Mouse (Mus musculus) layer of hippocampus, adult 11-12 months (tissue): ENCODE data around the gene Speer4e.
"Not testable (repeated sequence)": the region's sequence is repeated elsewhere in the genome, so short reads cannot be mapped to it uniquely, and the experiment has no call there.

ENCODE experiments used
- DNase-seq: peaks from one replicate; pipeline ENCODE4 v3.0.0; 2022; ENCODE audit warnings: low spot score

Gene Speer4e

DNA sequence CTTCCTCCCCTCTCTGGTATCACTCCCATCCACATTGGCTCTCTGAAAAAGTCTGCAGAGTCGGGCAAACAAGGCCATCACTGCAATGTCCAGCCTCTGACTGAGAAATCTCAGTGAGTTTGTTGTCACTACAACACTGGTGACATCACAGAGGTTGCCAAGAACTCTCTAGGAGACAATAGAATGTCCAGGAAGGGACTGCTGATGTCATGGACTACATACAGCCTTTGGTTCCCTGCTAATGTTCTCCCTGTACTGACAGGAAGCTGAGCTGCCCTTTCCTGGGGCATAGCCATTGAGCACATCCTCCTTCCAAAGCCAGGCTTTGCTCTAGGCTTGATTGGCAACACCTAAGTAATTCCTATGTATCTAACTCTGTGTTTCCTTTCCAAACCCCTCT is at the start of gene Speer4e:
Speer4e (minus strand) TSS at position 101 of the 400 bp plus-strand sequence.
- DNase-seq = not testable (repeated sequence)

DNA sequence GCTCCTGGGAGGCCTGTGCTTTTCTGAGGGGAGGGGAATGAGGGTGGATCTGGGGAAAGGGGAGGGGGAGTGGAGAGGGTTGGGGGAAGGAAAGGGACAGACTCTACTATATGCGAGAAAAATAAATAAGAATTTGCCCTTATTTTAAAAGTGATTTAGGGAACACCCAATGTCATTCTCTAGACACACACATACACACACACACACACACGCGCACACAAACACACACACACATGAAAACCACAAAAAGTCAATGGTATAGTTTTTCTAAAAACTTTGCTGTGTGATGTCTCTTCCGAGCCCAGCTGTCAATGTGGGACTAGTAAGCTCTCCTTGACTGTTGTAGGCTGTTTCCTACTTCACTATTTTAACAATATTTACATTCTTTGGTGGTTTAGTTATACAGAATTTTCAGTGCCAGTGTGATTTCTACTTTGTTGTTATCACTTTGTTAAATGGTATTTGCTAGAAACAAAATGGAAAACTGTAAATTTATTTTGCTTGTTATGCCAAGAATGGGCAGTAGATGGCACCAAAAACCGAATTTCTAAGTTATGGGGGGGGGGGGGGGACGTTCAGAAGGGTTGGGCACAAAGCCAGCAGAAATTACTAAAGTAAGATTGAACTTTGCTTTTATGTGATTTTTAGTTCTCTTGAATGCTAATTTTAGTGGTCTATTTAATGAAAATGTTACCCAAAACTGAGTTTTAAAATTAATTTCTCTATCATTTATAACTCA is 48.6 kb upstream of the Speer4e start:
- not testable (repeated sequence) for DNase-seq

DNA sequence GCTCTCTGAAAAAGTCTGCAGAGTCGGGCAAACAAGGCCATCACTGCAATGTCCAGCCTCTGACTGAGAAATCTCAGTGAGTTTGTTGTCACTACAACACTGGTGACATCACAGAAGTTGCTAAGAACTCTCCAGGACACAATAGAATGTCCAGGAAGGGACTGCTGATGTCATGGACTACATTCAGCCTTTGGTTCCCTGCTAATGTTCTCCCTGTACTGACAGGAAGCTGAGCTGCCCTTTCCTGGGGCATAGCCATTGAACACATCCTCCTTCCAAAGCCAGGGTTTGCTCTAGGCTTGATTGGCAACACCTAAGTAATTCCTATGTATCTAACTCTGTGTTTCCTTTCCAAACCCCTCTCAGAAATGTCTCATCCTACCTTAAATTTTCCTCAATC is 40.6 kb upstream of the Speer4e start, which contains the start of gene Gm10354:
Gm10354 (minus strand) TSS at position 101 of the 400 bp plus-strand sequence.
- not testable (repeated sequence) for DNase-seq

DNA sequence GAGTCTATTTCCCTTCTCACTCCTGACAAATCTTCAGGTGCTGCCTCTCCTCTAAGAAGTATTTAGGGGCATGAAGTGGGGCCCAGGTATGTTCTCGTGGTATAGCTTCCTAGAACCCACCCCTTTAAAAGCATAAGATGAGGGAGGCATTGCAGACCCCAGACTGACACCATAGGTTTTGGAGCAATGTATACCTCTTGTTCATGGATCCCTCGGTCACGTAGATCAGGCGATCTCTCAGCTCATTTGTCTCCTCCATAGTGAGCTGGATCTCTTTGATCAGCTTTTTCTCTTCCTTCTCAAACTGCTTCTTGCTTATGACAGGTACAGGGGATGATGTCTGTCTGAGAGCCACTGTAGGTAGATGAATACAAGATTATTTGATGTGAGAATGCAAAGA is 39.1 kb upstream of the Speer4e start:
- DNase-seq = not testable (repeated sequence)

DNA sequence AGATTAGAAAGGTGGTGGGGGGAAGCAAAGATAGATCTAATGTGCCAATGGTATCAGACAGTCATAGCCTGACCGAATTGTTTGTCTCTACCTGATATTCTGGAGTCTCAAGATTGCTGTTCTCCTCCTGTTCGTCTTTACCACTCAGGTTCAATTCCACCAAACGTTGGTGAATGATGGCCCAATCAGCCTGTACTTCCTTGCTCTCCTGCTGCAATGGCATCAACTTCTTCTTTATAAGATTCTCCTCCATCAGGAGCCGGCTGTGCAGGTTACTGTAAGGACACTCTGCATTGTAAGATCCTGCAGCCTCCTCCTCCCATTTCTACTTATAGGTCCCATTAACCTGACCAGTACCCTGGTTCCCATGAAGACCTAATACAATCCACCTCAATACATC is 37.1 kb upstream of the Speer4e start:
- not testable (repeated sequence) for DNase-seq

DNA sequence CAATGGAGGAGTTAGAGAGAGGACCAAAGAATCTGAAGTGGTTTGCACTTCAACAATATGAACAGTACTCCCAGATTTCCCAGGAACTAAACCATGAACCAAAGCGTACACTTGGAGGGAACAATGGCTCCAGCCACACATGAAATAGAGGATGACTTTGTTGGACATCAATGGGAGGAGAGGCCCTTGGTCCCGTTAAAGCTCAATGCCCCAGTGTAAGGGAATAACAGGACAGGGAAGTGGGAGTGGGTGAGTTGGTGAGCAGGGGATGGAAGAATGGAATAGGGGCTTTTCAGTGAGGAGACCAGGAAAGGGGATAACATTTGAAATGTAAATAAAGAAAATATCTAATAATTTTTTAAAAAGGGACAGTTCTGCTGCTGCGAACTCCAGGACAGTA is 34.6 kb upstream of the Speer4e start:
- DNase-seq = not testable (repeated sequence)

DNA sequence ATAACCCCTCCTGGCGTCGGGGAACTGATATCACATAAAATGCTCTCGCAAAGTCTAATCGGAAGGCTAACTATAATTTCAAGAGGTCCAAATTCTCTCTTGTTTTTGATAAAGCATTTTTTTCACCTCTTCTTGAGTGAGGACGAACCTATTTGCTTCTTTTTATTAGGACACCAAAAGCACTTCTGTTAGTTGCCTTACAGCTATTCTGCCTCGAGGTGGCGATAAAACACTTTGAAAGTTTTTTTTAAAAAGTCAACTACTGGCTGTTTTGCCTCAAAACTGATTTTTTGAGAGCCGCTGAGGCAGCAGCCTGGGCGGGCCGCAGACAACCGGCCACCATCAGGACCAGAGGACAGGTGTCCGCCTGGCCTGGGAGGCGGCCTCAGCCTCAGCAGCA is 25.6 kb upstream of the Speer4e start:
- not testable (repeated sequence) for DNase-seq

DNA sequence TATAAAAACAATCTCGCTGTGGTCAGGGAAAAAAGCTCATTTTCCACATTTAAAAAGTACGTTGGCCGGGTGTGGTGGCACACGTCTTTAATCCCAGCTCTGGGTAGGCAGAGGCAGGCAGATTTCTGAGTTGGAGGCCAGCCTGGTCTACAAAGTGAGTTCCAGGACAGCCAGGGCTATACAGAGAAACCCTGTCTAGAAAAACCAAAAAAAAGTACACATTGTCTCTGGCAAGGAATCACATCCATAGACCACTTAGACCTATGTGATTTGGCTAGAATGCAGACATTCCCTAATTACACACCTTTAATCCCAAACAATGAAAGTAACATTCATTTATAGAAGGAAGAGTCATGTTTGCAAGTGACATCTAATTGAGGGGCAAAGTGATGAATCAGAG is 23.3 kb upstream of the Speer4e start:
- not testable (repeated sequence) for DNase-seq

DNA sequence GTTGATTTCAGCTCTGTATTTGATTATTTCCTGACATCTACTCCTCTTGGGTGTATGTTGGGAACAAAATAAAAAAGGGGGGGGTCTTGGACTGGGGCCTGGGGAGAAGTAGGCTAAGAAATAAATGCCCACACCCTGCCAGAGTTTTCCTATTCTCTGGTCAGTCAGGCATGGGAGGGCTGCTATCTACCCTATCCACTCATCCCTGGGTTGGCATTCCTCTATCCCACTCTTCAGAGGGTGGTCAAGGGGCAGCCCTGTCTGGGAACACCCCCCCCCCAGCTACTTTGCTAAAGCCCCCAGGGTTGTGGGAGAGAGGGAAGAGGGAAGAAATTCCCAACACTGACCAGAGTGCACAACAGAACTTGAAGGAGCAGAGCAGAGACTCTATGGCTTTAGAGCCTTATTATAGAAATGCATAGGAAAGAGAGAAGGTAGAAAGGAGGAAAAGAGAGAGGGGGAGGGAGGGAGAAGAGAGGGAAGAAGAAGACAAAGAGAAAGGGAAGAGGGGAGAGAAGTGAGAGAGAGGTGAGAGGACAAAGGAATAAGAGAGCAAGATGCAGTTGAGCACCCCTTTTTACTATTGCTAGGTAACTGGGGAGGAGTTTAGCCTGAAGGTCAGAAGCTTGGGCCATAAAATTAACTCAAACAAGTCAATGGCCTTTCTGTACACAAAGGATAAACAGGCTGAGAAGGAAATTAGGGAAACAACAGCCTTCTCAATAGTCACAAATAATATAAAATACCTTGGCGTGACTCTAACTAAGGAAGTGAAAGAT is 17.9 kb upstream of the Speer4e start:
- DNase-seq = not testable (repeated sequence)

DNA sequence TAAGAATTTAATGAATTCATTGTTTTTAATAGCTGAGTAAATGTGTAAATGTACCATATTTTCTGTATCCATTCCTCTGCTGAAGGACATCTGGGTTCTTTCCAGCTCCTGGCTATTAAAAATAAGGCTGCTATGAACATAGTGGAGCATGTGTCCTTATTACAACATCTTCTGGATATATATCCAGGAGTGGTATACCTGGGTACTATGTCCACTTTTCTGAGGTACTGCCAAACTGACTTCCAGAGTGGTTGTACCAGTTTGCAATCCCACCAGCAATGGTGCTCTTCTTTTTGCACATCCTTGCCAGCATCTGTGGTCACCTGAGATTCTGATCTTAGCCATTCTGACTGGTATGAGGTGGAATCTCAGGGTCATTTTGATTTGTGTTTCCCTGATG is 15.4 kb upstream of the Speer4e start:
- not testable (repeated sequence) for DNase-seq

DNA sequence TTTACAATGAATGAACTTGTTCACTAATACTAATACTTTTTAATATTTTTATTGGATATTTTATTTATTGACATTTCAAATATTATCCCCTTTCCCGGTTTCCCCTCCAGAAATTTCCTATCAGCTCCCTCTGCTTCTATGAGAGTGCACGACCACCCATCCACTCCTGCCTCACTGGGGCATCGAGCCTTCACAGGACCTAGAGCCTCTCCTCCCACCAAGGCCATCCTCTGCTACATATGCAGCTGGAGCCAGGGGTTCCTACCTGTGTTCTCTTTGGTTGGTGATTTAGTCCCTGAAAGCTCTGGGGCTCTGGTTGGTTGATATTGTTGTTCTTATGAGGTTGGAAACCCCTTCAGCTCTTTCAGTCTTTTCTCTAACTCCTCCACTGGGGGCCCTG is 14.5 kb upstream of the Speer4e start:
- DNase-seq = not testable (repeated sequence)

DNA sequence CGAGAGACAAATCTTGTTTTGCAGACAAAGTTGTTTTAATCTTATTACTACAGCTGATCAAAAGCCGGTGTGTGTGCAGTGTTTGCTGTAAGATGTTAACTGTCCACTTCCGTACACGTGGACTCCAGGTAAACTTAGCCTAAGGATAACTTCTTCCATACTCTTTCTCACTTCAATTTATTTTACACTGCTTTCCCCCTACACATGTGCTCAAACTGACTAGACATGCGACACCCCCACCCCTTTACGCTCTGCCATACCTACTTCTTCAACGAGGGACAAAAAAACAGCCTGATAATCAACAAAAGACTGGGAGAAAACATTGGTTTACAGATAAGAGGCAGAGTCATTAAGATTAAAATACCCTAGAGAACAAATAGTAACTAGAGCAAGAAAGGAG is 13.6 kb upstream of the Speer4e start:
- DNase-seq = not testable (repeated sequence)

DNA sequence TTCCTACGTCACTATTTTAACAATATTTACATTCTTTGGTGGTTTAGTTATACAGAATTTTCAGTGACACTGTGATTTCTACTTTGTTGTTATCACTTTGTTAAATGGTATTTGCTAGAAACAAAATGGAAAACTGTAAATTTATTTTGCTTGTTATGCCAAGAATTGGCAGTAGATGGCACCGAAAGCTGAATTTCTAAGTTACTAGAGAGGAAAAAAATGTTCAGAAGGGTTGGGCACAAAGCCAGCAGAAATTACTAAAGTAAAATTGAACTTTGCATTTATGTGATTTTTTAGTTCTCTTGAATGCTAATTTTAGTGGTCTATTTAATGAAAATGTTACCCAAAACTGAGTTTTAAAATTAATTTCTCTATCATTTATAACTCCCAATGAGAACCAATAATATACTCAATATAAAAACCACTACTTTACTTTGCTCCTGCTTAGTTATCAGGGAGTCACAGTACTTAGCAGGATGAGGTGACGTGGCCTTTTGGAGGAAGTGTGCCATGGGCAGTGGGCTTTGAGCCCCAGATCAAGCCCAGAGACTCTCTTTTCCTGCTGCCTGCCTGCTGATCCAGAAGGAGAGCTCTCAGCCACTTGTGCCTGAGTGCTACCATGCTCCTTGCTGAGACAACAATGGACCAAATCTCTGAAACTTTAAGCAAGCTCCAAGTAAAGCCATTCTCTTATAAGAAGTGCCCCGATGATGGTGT is 9.4 kb upstream of the Speer4e start:
- DNase-seq = peak; percentile 33

DNA sequence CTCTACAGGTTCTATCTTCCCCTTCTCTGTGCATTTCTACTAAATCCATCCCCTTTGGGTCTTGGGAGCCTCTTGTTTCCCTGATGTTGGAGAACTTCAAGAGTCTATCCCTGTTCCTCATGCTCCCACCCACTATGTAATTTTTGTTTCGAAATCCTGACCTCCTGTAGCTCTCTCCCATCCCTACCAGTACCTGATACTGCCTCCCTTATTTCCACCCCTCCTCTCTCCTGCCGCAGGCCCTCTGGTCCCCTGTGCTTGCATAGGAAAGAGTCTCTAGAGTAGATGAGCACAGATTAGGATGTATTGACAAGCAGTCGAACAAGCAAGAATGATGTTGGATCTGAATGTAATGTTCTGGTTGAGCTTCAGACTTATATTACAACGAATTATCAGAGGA is 7.3 kb upstream of the Speer4e start:
- DNase-seq = not testable (repeated sequence)

DNA sequence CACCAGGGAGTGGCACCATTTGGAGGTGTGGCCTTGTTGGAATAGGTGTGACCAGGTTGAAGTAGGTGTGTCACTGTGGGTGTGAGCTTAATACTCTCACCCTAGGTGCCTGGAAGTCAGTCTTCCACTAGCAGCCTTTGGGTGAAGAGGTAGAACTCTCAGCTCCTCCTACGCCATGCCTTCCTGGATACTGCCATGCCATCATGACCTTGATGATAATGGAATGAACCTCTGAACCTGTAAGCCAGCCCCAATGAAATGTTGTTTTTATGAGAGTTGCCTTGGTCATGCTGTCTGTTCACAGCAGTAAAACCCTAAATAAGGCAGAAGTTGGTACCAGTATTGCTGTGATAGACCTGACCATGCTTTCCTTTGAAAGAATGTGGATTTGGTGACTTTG is 2.8 kb upstream of the Speer4e start:
- not testable (repeated sequence) for DNase-seq

DNA sequence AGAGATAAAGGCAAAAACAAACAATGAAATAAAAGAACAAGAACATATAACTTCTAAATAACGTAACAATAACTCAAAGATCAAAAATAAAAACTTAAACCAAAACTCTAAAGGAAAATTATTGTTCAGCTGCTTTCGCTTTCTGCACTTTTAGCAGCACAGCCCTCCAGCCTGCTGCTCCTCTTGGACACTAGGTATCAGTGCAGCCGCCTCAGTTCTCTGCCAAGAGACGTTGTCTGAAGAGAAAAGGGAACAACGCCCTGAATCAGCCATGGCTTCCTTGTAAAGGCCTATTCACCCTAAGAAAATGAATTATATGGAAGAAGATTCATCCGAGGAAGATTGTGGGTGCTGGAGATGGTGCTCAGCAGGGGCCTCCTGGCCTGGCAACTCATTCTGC is 4.5 kb downstream of the Speer4e start:
- DNase-seq = not testable (repeated sequence)

DNA sequence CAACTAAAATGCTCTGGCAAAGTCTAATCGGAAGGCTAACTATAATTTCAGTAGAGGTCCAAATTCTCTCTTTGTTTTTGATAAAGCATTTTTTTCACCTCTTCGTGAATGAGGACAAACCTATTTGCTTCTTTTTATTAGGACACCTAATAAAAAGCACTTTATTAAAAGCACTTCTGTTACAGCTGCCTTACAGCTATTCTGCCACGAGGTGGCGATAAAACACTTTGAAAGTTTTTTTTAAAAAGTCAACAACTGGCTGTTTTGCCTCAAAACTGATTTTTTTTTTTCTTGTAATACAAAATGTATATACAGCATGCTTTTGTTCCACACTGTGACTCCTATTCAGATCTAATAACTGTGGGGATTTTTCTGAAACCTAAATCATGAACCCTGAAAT is 11.2 kb downstream of the Speer4e start:
- not testable (repeated sequence) for DNase-seq

DNA sequence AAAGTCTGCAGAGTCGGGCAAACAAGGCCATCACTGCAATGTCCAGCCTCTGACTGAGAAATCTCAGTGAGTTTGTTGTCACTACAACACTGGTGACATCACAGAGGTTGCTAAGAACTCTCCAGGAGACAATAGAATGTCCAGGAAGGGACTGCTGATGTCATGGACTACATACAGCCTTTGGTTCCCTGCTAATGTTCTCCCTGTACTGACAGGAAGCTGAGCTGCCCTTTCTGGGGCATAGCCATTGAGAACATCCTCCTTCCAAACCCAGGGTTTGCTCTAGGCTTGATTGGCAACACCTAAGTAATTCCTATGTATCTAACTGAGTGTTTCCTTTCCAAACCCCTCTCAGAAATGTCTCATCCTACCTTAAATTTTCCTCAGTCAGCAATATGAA is 23.4 kb downstream of the Speer4e start, which contains the start of gene Gm9758:
Gm9758 (minus strand) TSS at position 101 of the 400 bp plus-strand sequence.
- not testable (repeated sequence) for DNase-seq

DNA sequence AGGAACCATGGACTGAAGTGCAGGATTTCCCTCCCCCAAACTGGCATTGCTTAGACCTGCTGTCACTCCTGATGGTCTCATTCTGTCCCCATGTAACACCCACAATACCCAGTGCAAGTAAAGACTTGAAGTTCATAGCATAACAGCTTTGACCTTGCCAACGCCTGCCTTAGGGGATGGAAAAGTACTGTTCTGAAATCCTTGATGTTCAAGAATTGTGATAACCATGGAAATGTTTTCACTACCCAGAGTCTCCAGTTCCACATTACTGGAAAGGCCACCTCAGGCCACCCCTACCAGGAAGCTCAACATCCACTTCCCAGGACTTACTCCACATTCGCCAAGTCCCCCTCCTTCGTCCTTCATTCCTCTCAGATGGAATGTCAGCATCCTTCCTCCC is 23.9 kb downstream of the Speer4e start:
- not testable (repeated sequence) for DNase-seq

DNA sequence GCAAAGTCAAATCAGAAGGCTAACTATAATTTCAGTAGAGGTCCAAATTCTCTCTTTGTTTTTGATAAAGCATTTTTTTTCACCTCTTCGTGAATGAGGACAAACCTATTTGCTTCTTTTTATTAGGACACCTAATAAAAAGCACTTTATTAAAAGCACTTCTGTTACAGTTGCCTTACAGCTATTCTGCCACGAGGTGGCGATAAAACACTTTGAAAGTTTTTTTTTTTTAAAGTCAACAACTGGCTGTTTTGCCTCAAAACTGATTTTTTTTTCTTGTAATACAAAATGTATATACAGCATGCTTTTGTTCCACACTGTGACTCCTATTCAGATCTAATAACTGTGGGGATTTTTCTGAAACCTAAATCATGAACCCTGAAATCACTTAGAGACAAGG is 34.7 kb downstream of the Speer4e start:
- DNase-seq = not testable (repeated sequence)

DNA sequence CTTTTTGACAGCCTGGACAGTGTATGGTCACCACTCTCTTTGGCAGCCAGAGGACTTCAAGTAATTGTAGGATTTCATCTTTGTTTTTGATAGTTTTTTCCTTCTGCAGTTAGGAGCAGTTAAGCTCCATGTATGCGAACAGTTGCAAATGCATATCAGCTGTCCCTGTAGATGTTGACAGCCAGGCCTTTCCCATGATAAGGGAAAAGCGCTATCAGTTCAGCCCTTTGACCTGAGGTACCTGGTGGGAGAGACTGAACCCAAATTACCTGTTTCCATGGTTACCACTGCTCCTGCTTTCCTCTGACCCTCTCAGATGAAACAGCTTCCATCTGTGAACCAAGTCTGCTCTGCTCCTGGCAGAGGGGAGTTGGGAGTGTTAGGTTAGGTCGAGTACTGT is 46.0 kb downstream of the Speer4e start:
- DNase-seq = no peak

DNA sequence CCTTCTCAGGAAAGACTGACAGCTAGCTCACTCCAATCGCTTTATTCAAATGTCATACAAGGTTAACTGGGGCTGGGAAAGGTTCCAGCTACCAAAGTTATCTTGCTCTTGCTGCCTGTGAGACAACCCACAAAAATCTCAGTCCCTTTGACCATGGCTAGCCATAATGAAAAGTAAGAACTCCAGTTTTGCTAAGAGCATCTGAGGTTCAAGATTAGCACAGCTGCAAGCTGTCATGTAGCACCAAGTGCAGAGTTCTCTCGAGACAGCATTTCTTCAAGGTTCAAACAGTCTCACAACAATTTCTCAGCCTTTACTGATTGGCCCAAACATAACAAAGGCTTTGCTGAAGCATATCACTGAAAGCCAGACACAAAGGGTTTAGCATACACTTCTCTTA is 52.9 kb downstream of the Speer4e start:
- DNase-seq = not testable (repeated sequence)
